Mouse (Mus musculus): ENCODE results near the gene Capn1. TPM values are rescaled to one million over a fixed set of nuclear protein-coding genes. Genes with fewer than 3 reads are reported as not detected.

Gene Capn1
- polyA plus RNA-seq, 1 experiment from 2014 or later, result 23.4 TPM

GRCm38 (mm10) chr19:5965910-5966309 is 49.8 kb downstream of the Capn1 start:
- Histone ChIP-seq H3K9ac (ENCODE audit: low read depth, low read length) (peak overlapping the region; percentile 55; the same call in 1 of the 2 replicates), H3K27me3 (ENCODE audit: control insufficient read depth, insufficient read depth, low read depth, low read length) (no peaks in the 10 kb centered on the region), H3K4me3 (ENCODE audit: low read depth, low read length) (no peak overlapping the region), H3K4me1 (ENCODE audit: control insufficient read depth, low read depth, low read length) (peaks cover 63% of the 10 kb centered on the region), H3K27ac (ENCODE audit: low read length) (peak overlapping the region; percentile 82), H3K9me3 (replicated peaks; ENCODE audit: control insufficient read depth, low read length) (no peaks in the 10 kb centered on the region), H3K4me2 (ENCODE audit: low read depth, low read length) (no peak overlapping the region), H3K36me3 (ENCODE audit: control insufficient read depth, insufficient read depth) (no peaks in the 10 kb centered on the region)
- ATAC-seq (ENCODE audit: low read depth), result no peak
- WGBS (ENCODE audit: insufficient replicate concordance), result 69% methylated on average over 2 of the region's 2 CpGs

DNA sequence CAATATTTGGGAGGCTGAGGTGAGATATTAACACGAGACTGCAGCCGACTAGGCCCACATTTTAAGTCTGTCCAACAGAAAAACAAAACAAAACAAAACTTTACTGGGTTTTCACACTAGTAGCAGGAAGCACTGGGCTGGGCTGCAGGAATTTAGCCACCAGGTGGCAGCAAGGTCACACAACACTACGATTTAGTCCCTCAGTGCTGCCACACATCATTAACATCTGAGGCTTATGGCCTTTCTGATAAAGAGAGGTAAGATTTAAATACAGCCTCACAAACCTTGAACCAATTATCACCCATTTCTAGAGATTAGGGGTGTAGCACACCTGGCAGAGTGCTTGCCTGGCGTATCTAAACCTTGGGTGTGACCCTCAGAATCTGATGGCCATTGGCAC is 50.4 kb downstream of the Capn1 start:
- WGBS (ENCODE audit: insufficient replicate concordance), result 3% methylated on average over 4 of the region's 4 CpGs
- Histone ChIP-seq H3K9me3 (replicated peaks; ENCODE audit: control insufficient read depth, low read length) (no peaks in the 10 kb centered on the region), H3K27me3 (ENCODE audit: control insufficient read depth, insufficient read depth, low read depth, low read length) (no peaks in the 10 kb centered on the region), H3K9ac (ENCODE audit: low read depth, low read length) (peak overlapping the region; percentile 14; the same call in 1 of the 2 replicates), H3K4me2 (ENCODE audit: low read depth, low read length) (peak overlapping the region; percentile 85; the same call in 1 of the 2 replicates), H3K36me3 (ENCODE audit: control insufficient read depth, insufficient read depth) (no peaks in the 10 kb centered on the region), H3K27ac (ENCODE audit: low read length) (peak overlapping the region; percentile 82), H3K4me1 (ENCODE audit: control insufficient read depth, low read depth, low read length) (peaks cover 62% of the 10 kb centered on the region), H3K4me3 (ENCODE audit: low read depth, low read length) (no peak overlapping the region)
- ATAC-seq (ENCODE audit: low read depth), result peak; percentile 15; the same call in 1 of the 2 replicates

- Histone ChIP-seq H3K4me1 (ENCODE audit: control insufficient read depth, low read depth, low read length) (peaks cover 59% of the 10 kb centered on the region), H3K9ac (ENCODE audit: low read depth, low read length) (peak overlapping the region; percentile 14; the same call in 1 of the 2 replicates), H3K36me3 (ENCODE audit: control insufficient read depth, insufficient read depth) (no peaks in the 10 kb centered on the region; the same call in 1 of the 2 replicates), H3K27me3 (ENCODE audit: control insufficient read depth, insufficient read depth, low read depth, low read length) (no peaks in the 10 kb centered on the region), H3K4me3 (ENCODE audit: low read depth, low read length) (peak overlapping the region; percentile 84), H3K27ac (ENCODE audit: low read length) (peak overlapping the region; percentile 56), H3K9me3 (replicated peaks; ENCODE audit: control insufficient read depth, low read length) (no peaks in the 10 kb centered on the region), H3K4me2 (ENCODE audit: low read depth, low read length) (peak overlapping the region; percentile 85)
- WGBS (ENCODE audit: insufficient replicate concordance), result 78% methylated on average over 2 of the region's 2 CpGs
- ATAC-seq (ENCODE audit: low read depth), result no peak
Measured at GRCm38 (mm10) chr19:5964804-5965203, 50.9 kb downstream of the Capn1 start.

GRCm38 (mm10) chr19:5963883-5964562 is 51.7 kb downstream of the Capn1 start, which contains the start of gene Pola2:
Gene Pola2 (minus strand): TSS chr19:5964202.
- WGBS (ENCODE audit: insufficient replicate concordance), result under 1% methylated on average over 50 of the region's 50 CpGs
- H3K9me3 ChIP-seq (replicated peaks; ENCODE audit: control insufficient read depth, low read length), result no peaks in the 10 kb centered on the region
- ATAC-seq (ENCODE audit: low read depth), result peak; percentile 64
- no peaks in the 10 kb centered on the region for H3K27me3 ChIP-seq (ENCODE audit: control insufficient read depth, insufficient read depth, low read depth, low read length)
- peak within 1 kb of the TSS; percentile 84 for H3K4me3 ChIP-seq (ENCODE audit: low read depth, low read length)
- peak within 1 kb of the TSS; percentile 85 for H3K4me2 ChIP-seq (ENCODE audit: low read depth, low read length)
- peak within 1 kb of the TSS; percentile 81 for H3K27ac ChIP-seq (ENCODE audit: low read length)
- peaks cover 59% of the 10 kb centered on the region for H3K4me1 ChIP-seq (ENCODE audit: control insufficient read depth, low read depth, low read length)
- peak within 1 kb of the TSS; percentile 79 for H3K9ac ChIP-seq (ENCODE audit: low read depth, low read length)
- H3K36me3 ChIP-seq (ENCODE audit: control insufficient read depth, insufficient read depth), result peaks cover 4% of the 10 kb centered on the region; the same call in 1 of the 2 replicates

GRCm38 (mm10) chr19:5962651-5963050 is 53.0 kb downstream of the Capn1 start:
- Histone ChIP-seq H3K9ac (ENCODE audit: low read depth, low read length) (peak overlapping the region; percentile 79), H3K27me3 (ENCODE audit: control insufficient read depth, insufficient read depth, low read depth, low read length) (no peaks in the 10 kb centered on the region), H3K4me1 (ENCODE audit: control insufficient read depth, low read depth, low read length) (peaks cover 50% of the 10 kb centered on the region), H3K36me3 (ENCODE audit: control insufficient read depth, insufficient read depth) (peaks cover 15% of the 10 kb centered on the region; the same call in 1 of the 2 replicates), H3K9me3 (replicated peaks; ENCODE audit: control insufficient read depth, low read length) (no peaks in the 10 kb centered on the region), H3K4me2 (ENCODE audit: low read depth, low read length) (peak overlapping the region; percentile 85), H3K27ac (ENCODE audit: low read length) (no peak overlapping the region), H3K4me3 (ENCODE audit: low read depth, low read length) (peak overlapping the region; percentile 84)
- 22% methylated on average over 1 of the region's 1 CpGs for WGBS (ENCODE audit: insufficient replicate concordance)
- ATAC-seq (ENCODE audit: low read depth), result no peak

DNA sequence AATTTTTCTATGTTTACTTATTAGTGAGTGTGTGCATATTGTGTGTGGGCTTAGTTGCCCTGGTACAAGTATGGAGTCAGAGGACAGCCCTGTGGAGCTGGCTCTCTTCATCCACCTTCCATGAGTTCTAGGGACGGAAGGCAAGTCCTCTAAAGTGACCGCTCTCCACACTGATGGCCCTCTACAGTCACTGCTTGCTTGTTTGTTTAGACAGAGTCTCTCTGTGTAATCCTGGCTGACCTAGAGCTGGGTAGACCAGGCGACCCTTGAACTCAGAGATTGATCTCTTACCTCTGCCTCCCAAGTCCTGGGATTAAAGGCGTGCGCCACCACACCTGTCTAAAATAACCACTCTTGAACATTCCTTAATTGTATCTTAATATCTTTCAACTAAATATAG is 58.3 kb downstream of the Capn1 start:
- peak; percentile 77 for ATAC-seq (ENCODE audit: low read depth)
- no peaks in the 10 kb centered on the region for H3K27me3 ChIP-seq (ENCODE audit: control insufficient read depth, insufficient read depth, low read depth, low read length)
- peaks cover 51% of the 10 kb centered on the region for H3K36me3 ChIP-seq (ENCODE audit: control insufficient read depth, insufficient read depth)
- H3K4me1 ChIP-seq (ENCODE audit: control insufficient read depth, low read depth, low read length), result peaks cover 18% of the 10 kb centered on the region
- H3K27ac ChIP-seq (ENCODE audit: low read length), result peak overlapping the region; percentile 19; the same call in 1 of the 2 replicates
- H3K4me2 ChIP-seq (ENCODE audit: low read depth, low read length), result no peak overlapping the region
- no peak overlapping the region for H3K9ac ChIP-seq (ENCODE audit: low read depth, low read length)
- no peak overlapping the region for H3K4me3 ChIP-seq (ENCODE audit: low read depth, low read length)
- no peaks in the 10 kb centered on the region for H3K9me3 ChIP-seq (replicated peaks; ENCODE audit: control insufficient read depth, low read length)
- 74% methylated on average over 5 of the region's 5 CpGs for WGBS (ENCODE audit: insufficient replicate concordance)

DNA sequence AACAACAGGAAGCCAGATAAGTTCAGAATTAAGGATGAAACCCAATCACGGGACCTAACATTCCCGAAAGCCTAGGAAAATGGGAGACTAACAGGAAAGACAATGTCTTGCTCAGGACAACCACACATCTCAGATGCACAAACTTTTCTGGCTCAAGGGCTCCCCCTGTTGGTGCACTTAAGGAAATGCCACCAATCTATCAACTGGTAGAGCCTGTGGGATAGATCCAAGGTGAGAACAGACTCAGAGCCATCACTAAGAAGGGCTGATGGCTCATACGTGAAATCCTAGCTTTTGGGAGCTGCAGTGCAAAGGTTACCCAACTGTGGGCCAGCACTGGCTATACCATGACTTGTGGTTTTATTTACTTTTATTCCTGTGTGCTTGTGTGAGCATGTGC is 59.0 kb downstream of the Capn1 start:
- Histone ChIP-seq H3K4me1 (ENCODE audit: control insufficient read depth, low read depth, low read length) (peaks cover 16% of the 10 kb centered on the region), H3K27ac (ENCODE audit: low read length) (no peak overlapping the region), H3K36me3 (ENCODE audit: control insufficient read depth, insufficient read depth) (peaks cover 57% of the 10 kb centered on the region), H3K27me3 (ENCODE audit: control insufficient read depth, insufficient read depth, low read depth, low read length) (no peaks in the 10 kb centered on the region), H3K4me3 (ENCODE audit: low read depth, low read length) (no peak overlapping the region), H3K9ac (ENCODE audit: low read depth, low read length) (no peak overlapping the region), H3K9me3 (replicated peaks; ENCODE audit: control insufficient read depth, low read length) (no peaks in the 10 kb centered on the region), H3K4me2 (ENCODE audit: low read depth, low read length) (no peak overlapping the region)
- ATAC-seq (ENCODE audit: low read depth), result peak; percentile 43
- WGBS (ENCODE audit: insufficient replicate concordance), result 20% methylated on average over 3 of the region's 3 CpGs

- Histone ChIP-seq H3K4me2 (ENCODE audit: low read depth, low read length) (peak overlapping the region; percentile 45), H3K36me3 (ENCODE audit: control insufficient read depth, insufficient read depth) (peaks cover 64% of the 10 kb centered on the region), H3K9me3 (replicated peaks; ENCODE audit: control insufficient read depth, low read length) (no peaks in the 10 kb centered on the region), H3K4me1 (ENCODE audit: control insufficient read depth, low read depth, low read length) (peaks cover 12% of the 10 kb centered on the region), H3K9ac (ENCODE audit: low read depth, low read length) (no peak overlapping the region), H3K27ac (ENCODE audit: low read length) (peak overlapping the region; percentile 20; the same call in 1 of the 2 replicates), H3K4me3 (ENCODE audit: low read depth, low read length) (0 out of 2 replicates have a peak overlapping the region, but pooled peaks have one; percentile 12), H3K27me3 (ENCODE audit: control insufficient read depth, insufficient read depth, low read depth, low read length) (no peaks in the 10 kb centered on the region)
- WGBS (ENCODE audit: insufficient replicate concordance), result 73% methylated on average over 28 of the region's 28 CpGs
- ATAC-seq (ENCODE audit: low read depth), result no peak
Measured at GRCm38 (mm10) chr19:5955704-5956670, 59.7 kb downstream of the Capn1 start.
